Mouse (Mus musculus) myocyte (in vitro differentiated cells): Measurements from ENCODE around the gene Mx1. TPM values are rescaled to one million over a fixed set of nuclear protein-coding genes. Genes with fewer than 3 reads are reported as not detected.

Experiments
- H3K27me3 ChIP-seq: one replicate; pipeline ENCODE4 v1.6.1; 2011; ENCODE audit not compliant: control insufficient read depth, insufficient read depth, insufficient read length
- H3K36me3 ChIP-seq: one replicate; pipeline ENCODE4 v1.6.1; 2011; ENCODE audit not compliant: control insufficient read depth, insufficient read depth
- H3K4me2 ChIP-seq: one replicate; pipeline ENCODE4 v1.6.1; 2011; ENCODE audit warnings: low read depth, control low read depth
- H3K4me3 ChIP-seq: one replicate; pipeline ENCODE4 v1.5.1; 2011; ENCODE audit warnings: mild to moderate bottlenecking, control low read depth, moderate library complexity
- H3K79me2 ChIP-seq: one replicate; pipeline ENCODE4 v1.6.1; 2011; ENCODE audit not compliant: control insufficient read depth, insufficient read depth
- H3ac ChIP-seq: one replicate; pipeline ENCODE4 v1.6.1; 2011; ENCODE audit not compliant: control insufficient read depth, insufficient read length
- CEBPB ChIP-seq: IDR thresholded peaks from 2 replicates; pipeline ENCODE4 v1.6.1; 2011; ENCODE audit warnings: mild to moderate bottlenecking, moderate library complexity; ENCODE audit not compliant: poor library complexity, insufficient read depth, severe bottlenecking
- E2F4 ChIP-seq: IDR thresholded peaks from one replicate; pipeline ENCODE4 v1.6.1; 2011; ENCODE audit warnings: mild to moderate bottlenecking, control low read depth, moderate library complexity; ENCODE audit not compliant: insufficient read depth
- MAX ChIP-seq: IDR thresholded peaks from one replicate; pipeline ENCODE4 v1.6.1; 2011; ENCODE audit warnings: low read depth, mild to moderate bottlenecking, control low read depth
- MYOD1 ChIP-seq, 3 experiments: IDR thresholded peaks; one replicate each; pipeline ENCODE4 v1.6.1; 2011; ENCODE audit warnings: control low read depth in 2 of 3, low read depth in 2 of 3, mild to moderate bottlenecking in 2 of 3, moderate library complexity in 1 of 3; ENCODE audit not compliant: insufficient read length in 2 of 3, control insufficient read depth in 1 of 3
- MYOG ChIP-seq, 3 experiments: IDR thresholded peaks; one replicate each; pipeline ENCODE4 v1.6.1; 2011; ENCODE audit warnings: control low read depth in 2 of 3, low read depth in 2 of 3, mild to moderate bottlenecking in 2 of 3; ENCODE audit not compliant: insufficient read length in 2 of 3, control insufficient read depth in 1 of 3, insufficient read depth in 1 of 3
- POLR2A ChIP-seq: IDR thresholded peaks from one replicate; pipeline ENCODE4 v1.6.1; 2011; ENCODE audit warnings: low read depth, mild to moderate bottlenecking, control low read depth, moderate library complexity; ENCODE audit not compliant: insufficient read length
- POLR2AphosphoS2 ChIP-seq: IDR thresholded peaks from one replicate; pipeline ENCODE4 v1.6.1; 2011; ENCODE audit warnings: low read depth, control low read depth; ENCODE audit not compliant: insufficient read length
- REST ChIP-seq: IDR thresholded peaks from one replicate; pipeline ENCODE4 v1.6.1; 2011; ENCODE audit warnings: mild to moderate bottlenecking, control low read depth, moderate library complexity; ENCODE audit not compliant: insufficient read depth, insufficient read length
- SRF ChIP-seq: IDR thresholded peaks from one replicate; pipeline ENCODE4 v1.6.1; 2011; ENCODE audit warnings: low read depth; ENCODE audit not compliant: control insufficient read depth, insufficient read length
- TCF12 ChIP-seq: IDR thresholded peaks from one replicate; pipeline ENCODE4 v1.6.1; 2011; ENCODE audit warnings: mild to moderate bottlenecking, control low read depth; ENCODE audit not compliant: poor library complexity, insufficient read depth, severe bottlenecking
- TCF3 ChIP-seq: IDR thresholded peaks from one replicate; pipeline ENCODE4 v1.6.1; 2011; ENCODE audit warnings: low read depth, control low read depth; ENCODE audit not compliant: insufficient read length
- USF1 ChIP-seq: IDR thresholded peaks from one replicate; pipeline ENCODE4 v1.6.1; 2011; ENCODE audit warnings: low read depth, mild to moderate bottlenecking, control low read depth, moderate library complexity
- polyA plus RNA-seq: library from polyadenylated mRNA; unstranded; fragments of >200 nt; fragmentation: generic; extraction: Trizol; gene quantifications from one replicate; pipeline ENCODE4 v1.2.1, GENCODE M21; 2012; ENCODE audit warnings: missing spikeins

Mx1 gene
- polyA plus RNA-seq, 1 experiment = 0.02 TPM

GRCm38 (mm10) chr16:97428026-97428425 is 34.7 kb downstream of the Mx1 start:
- Histone ChIP-seq H3K79me2 (no peaks in the 10 kb centered on the region), H3K4me3 (no peak overlapping the region), H3K4me2 (no peak overlapping the region), H3ac (no peak overlapping the region), H3K36me3 (no peaks in the 10 kb centered on the region), H3K27me3 (no peaks in the 10 kb centered on the region)
- TF ChIP-seq TCF3 (no peak), MAX (no peak), CEBPB (no peak), TCF12 (no peak), SRF (no peak), USF1 (no peak), MYOD1 (IDR thresholded peaks at IDR 0.05; ENCODE audit: control insufficient read depth in 1 of 3, insufficient read length in 2 of 3, low read depth in 2 of 3) (no peak), E2F4 (no peak), POLR2A (no peak), MYOG (IDR thresholded peaks at IDR 0.05; ENCODE audit: control insufficient read depth in 1 of 3, insufficient read depth in 1 of 3, insufficient read length in 2 of 3, low read depth in 2 of 3) (no peak), REST (no peak), POLR2AphosphoS2 (no peak)

- TF ChIP-seq MYOD1 (IDR thresholded peaks at IDR 0.05; ENCODE audit: control insufficient read depth in 1 of 3, insufficient read length in 2 of 3, low read depth in 2 of 3) (no peak), USF1 (no peak), POLR2A (no peak), TCF12 (no peak), REST (no peak), CEBPB (no peak), MAX (no peak), E2F4 (no peak), SRF (no peak), MYOG (IDR thresholded peaks at IDR 0.05; ENCODE audit: control insufficient read depth in 1 of 3, insufficient read depth in 1 of 3, insufficient read length in 2 of 3, low read depth in 2 of 3) (no peak), TCF3 (no peak), POLR2AphosphoS2 (no peak)
Measured at GRCm38 (mm10) chr16:97423627-97424026, 39.1 kb downstream of the Mx1 start.

GRCm38 (mm10) chr16:97421671-97422070 is 41.0 kb downstream of the Mx1 start:
- Histone ChIP-seq H3K27me3 (no peaks in the 10 kb centered on the region), H3K4me3 (no peak overlapping the region), H3K79me2 (no peaks in the 10 kb centered on the region), H3K4me2 (no peak overlapping the region), H3ac (no peak overlapping the region), H3K36me3 (no peaks in the 10 kb centered on the region)
- no peak for TF ChIP-seq REST
- no peak for TF ChIP-seq POLR2A
- no peak for TF ChIP-seq TCF3
- TF ChIP-seq POLR2AphosphoS2 = no peak
- TF ChIP-seq USF1 = no peak
- no peak for TF ChIP-seq SRF
- TF ChIP-seq MAX = no peak
- no peak for TF ChIP-seq E2F4
- no peak for TF ChIP-seq TCF12
- no peak for TF ChIP-seq MYOG (IDR thresholded peaks at IDR 0.05; ENCODE audit: control insufficient read depth in 1 of 3, insufficient read depth in 1 of 3, insufficient read length in 2 of 3, low read depth in 2 of 3)
- TF ChIP-seq CEBPB = no peak
- TF ChIP-seq MYOD1 (IDR thresholded peaks at IDR 0.05; ENCODE audit: control insufficient read depth in 1 of 3, insufficient read length in 2 of 3, low read depth in 2 of 3) = no peak

More at GRCm38 (mm10) chr16:97423627-97424026, 39.1 kb downstream of the Mx1 start:
- Histone ChIP-seq H3K79me2 (no peaks in the 10 kb centered on the region), H3ac (no peak overlapping the region), H3K4me3 (no peak overlapping the region), H3K4me2 (no peak overlapping the region), H3K36me3 (no peaks in the 10 kb centered on the region), H3K27me3 (no peaks in the 10 kb centered on the region)

- no peaks in the 10 kb centered on the region for H3K79me2 ChIP-seq
- no peaks in the 10 kb centered on the region for H3K36me3 ChIP-seq
- H3ac ChIP-seq = no peak overlapping the region
- H3K27me3 ChIP-seq = no peaks in the 10 kb centered on the region
- no peak for TF ChIP-seq E2F4
- TF ChIP-seq REST = no peak
- no peak for TF ChIP-seq MYOG (IDR thresholded peaks at IDR 0.05; ENCODE audit: control insufficient read depth in 1 of 3, insufficient read depth in 1 of 3, insufficient read length in 2 of 3, low read depth in 2 of 3)
- TF ChIP-seq TCF3 = no peak
- TF ChIP-seq SRF = no peak
- TF ChIP-seq POLR2AphosphoS2 = no peak
- TF ChIP-seq TCF12 = no peak
- TF ChIP-seq POLR2A = no peak
- no peak for TF ChIP-seq MAX
- no peak for TF ChIP-seq USF1
- no peak for TF ChIP-seq MYOD1 (IDR thresholded peaks at IDR 0.05; ENCODE audit: control insufficient read depth in 1 of 3, insufficient read length in 2 of 3, low read depth in 2 of 3)
- TF ChIP-seq CEBPB = no peak
- no peak overlapping the region for H3K4me2 ChIP-seq
- no peak overlapping the region for H3K4me3 ChIP-seq
Measured at GRCm38 (mm10) chr16:97418749-97419453, 43.8 kb downstream of the Mx1 start.
